Mouse (Mus musculus): Measurements from ENCODE around the gene Efhd1. TPM values are rescaled to one million over a fixed set of nuclear protein-coding genes. Genes with fewer than 3 reads are reported as not detected.
A peak's percentile ranks its signal among the peaks of the same experiment; 100 is the strongest.

The Efhd1 gene
- polyA plus RNA-seq, 1 experiment from 2014 or later = 0.08 TPM

GRCm38 (mm10) chr1:87315431-87315830 is 51.3 kb downstream of the Efhd1 start:
- H3K36me3 ChIP-seq = no peaks in the 10 kb centered on the region
- H3K9ac ChIP-seq = no peak overlapping the region
- no peak overlapping the region for H3K27ac ChIP-seq
- H3K4me1 ChIP-seq (replicated peaks) = 0 out of 2 replicates have a peak, but pooled peaks cover 2% of the 10 kb centered on the region
- no peak for ATAC-seq
- 87% methylated on average over 2 of the region's 2 CpGs for WGBS
- no peak overlapping the region for H3K4me3 ChIP-seq (replicated peaks)
- no peaks in the 10 kb centered on the region; the same call in 1 of the 2 replicates for H3K9me3 ChIP-seq
- no peak overlapping the region for H3K4me2 ChIP-seq (replicated peaks)
- no peaks in the 10 kb centered on the region for H3K27me3 ChIP-seq (replicated peaks)

GRCm38 (mm10) chr1:87315894-87316293 is 51.7 kb downstream of the Efhd1 start:
- WGBS = 68% methylated on average over 2 of the region's 2 CpGs

DNA sequence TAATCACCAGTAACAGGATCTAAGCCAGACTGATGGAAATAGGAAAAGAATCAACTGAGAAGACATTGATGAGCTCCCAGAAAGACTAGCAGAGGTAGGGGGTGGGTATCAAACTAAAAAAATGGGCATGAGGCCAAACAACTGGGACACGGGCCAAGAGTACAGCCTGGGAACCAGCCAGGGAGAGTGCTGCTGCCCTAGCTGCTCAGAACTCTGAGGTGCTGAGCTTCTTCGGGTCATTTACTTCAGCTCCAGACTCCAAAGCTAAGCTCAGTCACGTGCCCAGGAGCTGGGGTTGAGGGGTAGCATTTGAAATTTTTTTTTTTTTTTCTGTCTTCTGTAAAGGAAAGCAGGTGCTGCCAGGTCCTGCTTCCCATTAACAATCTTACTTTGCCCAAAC is 52.5 kb downstream of the Efhd1 start:
- peak; percentile 70 for ATAC-seq
- Histone ChIP-seq H3K4me3 (replicated peaks) (no peak overlapping the region), H3K27ac (no peak overlapping the region), H3K9ac (no peak overlapping the region), H3K4me2 (replicated peaks) (no peak overlapping the region), H3K36me3 (no peaks in the 10 kb centered on the region), H3K4me1 (replicated peaks) (0 out of 2 replicates have a peak, but pooled peaks cover 2% of the 10 kb centered on the region), H3K27me3 (replicated peaks) (no peaks in the 10 kb centered on the region), H3K9me3 (no peaks in the 10 kb centered on the region; the same call in 1 of the 2 replicates)
- 41% methylated on average over 3 of the region's 3 CpGs for WGBS

More at GRCm38 (mm10) chr1:87315894-87316293, 51.7 kb downstream of the Efhd1 start:
- Histone ChIP-seq H3K27me3 (replicated peaks) (no peaks in the 10 kb centered on the region), H3K27ac (no peak overlapping the region), H3K4me2 (replicated peaks) (no peak overlapping the region), H3K4me3 (replicated peaks) (no peak overlapping the region), H3K4me1 (replicated peaks) (0 out of 2 replicates have a peak, but pooled peaks cover 2% of the 10 kb centered on the region), H3K9me3 (no peaks in the 10 kb centered on the region; the same call in 1 of the 2 replicates), H3K9ac (no peak overlapping the region), H3K36me3 (no peaks in the 10 kb centered on the region)
- no peak for ATAC-seq

DNA sequence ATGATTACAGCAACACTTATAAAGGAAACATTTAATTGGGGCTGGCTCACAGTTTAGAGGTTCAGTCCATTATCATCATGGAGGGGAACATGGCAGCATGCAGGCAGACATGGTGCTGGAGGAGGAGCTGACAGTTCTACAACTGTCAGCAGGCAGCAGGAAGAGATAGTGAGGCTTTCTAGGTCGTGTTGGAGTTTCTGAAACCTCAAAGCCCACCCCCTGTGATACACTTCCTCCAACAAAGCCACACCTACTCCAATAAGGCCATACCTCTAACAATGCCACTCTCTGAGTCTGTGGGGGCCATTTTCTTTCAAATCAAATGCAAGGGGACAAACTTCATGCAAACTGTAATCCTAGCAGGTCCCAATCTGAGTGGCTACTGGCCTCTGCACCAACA is 56.9 kb downstream of the Efhd1 start:
- Histone ChIP-seq H3K9me3 (no peaks in the 10 kb centered on the region; the same call in 1 of the 2 replicates), H3K27ac (no peak overlapping the region), H3K4me2 (replicated peaks) (no peak overlapping the region), H3K27me3 (replicated peaks) (no peaks in the 10 kb centered on the region), H3K9ac (no peak overlapping the region), H3K36me3 (no peaks in the 10 kb centered on the region), H3K4me3 (replicated peaks) (no peak overlapping the region), H3K4me1 (replicated peaks) (0 out of 2 replicates have a peak, but pooled peaks cover 2% of the 10 kb centered on the region)
- 13% methylated on average over 1 of the region's 1 CpGs for WGBS
- ATAC-seq = no peak

- H3K36me3 ChIP-seq = no peaks in the 10 kb centered on the region
- H3K4me2 ChIP-seq (replicated peaks) = no peak overlapping the region
- H3K4me1 ChIP-seq (replicated peaks) = no peaks in the 10 kb centered on the region
- H3K27me3 ChIP-seq (replicated peaks) = no peaks in the 10 kb centered on the region
- H3K9me3 ChIP-seq = no peaks in the 10 kb centered on the region; the same call in 1 of the 2 replicates
- H3K9ac ChIP-seq = no peak overlapping the region
- H3K4me3 ChIP-seq (replicated peaks) = no peak overlapping the region
- WGBS = 94% methylated on average over 3 of the region's 3 CpGs
- no peak for ATAC-seq
- no peak overlapping the region for H3K27ac ChIP-seq
Measured at GRCm38 (mm10) chr1:87322778-87323177, 58.6 kb downstream of the Efhd1 start.

- Histone ChIP-seq H3K27me3 (replicated peaks) (no peaks in the 10 kb centered on the region), H3K9me3 (no peaks in the 10 kb centered on the region; the same call in 1 of the 2 replicates), H3K9ac (no peak overlapping the region), H3K4me2 (replicated peaks) (no peak overlapping the region), H3K27ac (no peak overlapping the region), H3K4me1 (replicated peaks) (no peaks in the 10 kb centered on the region; the same call in 1 of the 2 replicates), H3K4me3 (replicated peaks) (no peak overlapping the region), H3K36me3 (no peaks in the 10 kb centered on the region)
- ATAC-seq = no peak
Measured at GRCm38 (mm10) chr1:87324649-87325048, 60.5 kb downstream of the Efhd1 start.

GRCm38 (mm10) chr1:87326742-87327163 is 62.6 kb downstream of the Efhd1 start, which contains the start of gene Gigyf2:
Gene Gigyf2 (plus strand): TSS chr1:87326998.
- H3K9ac ChIP-seq = peak within 1 kb of the TSS; percentile 98
- no peaks in the 10 kb centered on the region; the same call in 1 of the 2 replicates for H3K4me1 ChIP-seq (replicated peaks)
- peak within 1 kb of the TSS; percentile 63 for H3K4me2 ChIP-seq (replicated peaks)
- H3K27ac ChIP-seq = peak within 1 kb of the TSS; percentile 91
- H3K9me3 ChIP-seq = no peaks in the 10 kb centered on the region
- WGBS = 0% methylated on average over 30 of the region's 36 CpGs
- no peaks in the 10 kb centered on the region for H3K36me3 ChIP-seq
- H3K4me3 ChIP-seq (replicated peaks) = peak within 1 kb of the TSS; percentile 99
- no peaks in the 10 kb centered on the region for H3K27me3 ChIP-seq (replicated peaks)
- peak; percentile 99 for ATAC-seq

GRCm38 (mm10) chr1:87327165-87327861 is 63.1 kb downstream of the Efhd1 start:
- peak overlapping the region; percentile 63 for H3K4me2 ChIP-seq (replicated peaks)
- no peaks in the 10 kb centered on the region for H3K27me3 ChIP-seq (replicated peaks)
- peak overlapping the region; percentile 98 for H3K9ac ChIP-seq
- no peaks in the 10 kb centered on the region for H3K36me3 ChIP-seq
- H3K27ac ChIP-seq = peak overlapping the region; percentile 91
- no peaks in the 10 kb centered on the region; the same call in 1 of the 2 replicates for H3K4me1 ChIP-seq (replicated peaks)
- peak; percentile 91 for ATAC-seq
- H3K4me3 ChIP-seq (replicated peaks) = peak overlapping the region; percentile 99
- under 1% methylated on average over 52 of the region's 53 CpGs for WGBS
- no peaks in the 10 kb centered on the region for H3K9me3 ChIP-seq

DNA sequence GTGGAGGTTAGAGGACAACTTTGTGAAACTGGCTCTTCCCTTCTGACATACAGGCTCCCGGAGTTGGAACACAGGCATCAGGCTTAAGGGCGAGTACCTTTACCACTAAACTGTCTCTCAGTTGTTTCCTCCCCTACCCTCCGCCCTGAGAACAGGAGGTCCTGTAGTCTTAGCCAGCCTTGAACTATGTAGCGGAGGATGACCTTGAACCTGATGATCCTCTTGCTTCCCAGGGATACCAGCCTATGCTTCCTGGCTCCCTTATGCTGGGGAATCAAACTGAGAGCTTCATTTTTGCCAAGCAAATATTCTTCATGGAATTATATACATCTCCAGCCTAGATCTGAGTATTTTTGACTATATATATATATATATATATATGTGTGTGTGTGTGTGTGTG is 67.6 kb downstream of the Efhd1 start:
- no peak for ATAC-seq
- H3K9me3 ChIP-seq = no peaks in the 10 kb centered on the region
- 94% methylated on average over 4 of the region's 4 CpGs for WGBS
- no peaks in the 10 kb centered on the region for H3K36me3 ChIP-seq
- no peak overlapping the region for H3K27ac ChIP-seq
- H3K9ac ChIP-seq = no peak overlapping the region
- H3K4me3 ChIP-seq (replicated peaks) = no peak overlapping the region
- H3K4me1 ChIP-seq (replicated peaks) = no peaks in the 10 kb centered on the region; the same call in 1 of the 2 replicates
- H3K4me2 ChIP-seq (replicated peaks) = no peak overlapping the region
- H3K27me3 ChIP-seq (replicated peaks) = no peaks in the 10 kb centered on the region

GRCm38 (mm10) chr1:87350576-87350975 is 86.4 kb downstream of the Efhd1 start:
- no peak for ATAC-seq
- no peaks in the 10 kb centered on the region for H3K27me3 ChIP-seq (replicated peaks)
- H3K9ac ChIP-seq = no peak overlapping the region
- H3K4me1 ChIP-seq (replicated peaks) = no peaks in the 10 kb centered on the region
- no peak overlapping the region for H3K4me3 ChIP-seq (replicated peaks)
- WGBS = 78% methylated on average over 2 of the region's 2 CpGs
- H3K36me3 ChIP-seq = no peaks in the 10 kb centered on the region
- H3K9me3 ChIP-seq = no peaks in the 10 kb centered on the region
- H3K27ac ChIP-seq = no peak overlapping the region
- no peak overlapping the region for H3K4me2 ChIP-seq (replicated peaks)

GRCm38 (mm10) chr1:87360276-87360675 is 96.1 kb downstream of the Efhd1 start:
- Histone ChIP-seq H3K4me2 (replicated peaks) (no peak overlapping the region), H3K27ac (no peak overlapping the region), H3K9ac (no peak overlapping the region), H3K4me1 (replicated peaks) (no peaks in the 10 kb centered on the region), H3K4me3 (replicated peaks) (no peak overlapping the region), H3K36me3 (peaks cover 3% of the 10 kb centered on the region; the same call in 1 of the 2 replicates), H3K9me3 (no peaks in the 10 kb centered on the region), H3K27me3 (replicated peaks) (no peaks in the 10 kb centered on the region)
- 52% methylated on average over 1 of the region's 1 CpGs for WGBS
- no peak for ATAC-seq
